Mouse (Mus musculus) neutrophil, adult 65 days (primary cell): ENCODE measurements around the gene Sos2. TPM values are rescaled to one million over a fixed set of nuclear protein-coding genes. Genes with fewer than 3 reads are reported as not detected.

ENCODE experiments used
- total RNA-seq: library from RNA; stranded (reverse); gene quantifications from 2 replicates; pipeline ENCODE4 v1.2.4, GENCODE M21; 2023

Sos2 gene
- 86.8 and 103 TPM in 2 replicates for total RNA-seq

DNA sequence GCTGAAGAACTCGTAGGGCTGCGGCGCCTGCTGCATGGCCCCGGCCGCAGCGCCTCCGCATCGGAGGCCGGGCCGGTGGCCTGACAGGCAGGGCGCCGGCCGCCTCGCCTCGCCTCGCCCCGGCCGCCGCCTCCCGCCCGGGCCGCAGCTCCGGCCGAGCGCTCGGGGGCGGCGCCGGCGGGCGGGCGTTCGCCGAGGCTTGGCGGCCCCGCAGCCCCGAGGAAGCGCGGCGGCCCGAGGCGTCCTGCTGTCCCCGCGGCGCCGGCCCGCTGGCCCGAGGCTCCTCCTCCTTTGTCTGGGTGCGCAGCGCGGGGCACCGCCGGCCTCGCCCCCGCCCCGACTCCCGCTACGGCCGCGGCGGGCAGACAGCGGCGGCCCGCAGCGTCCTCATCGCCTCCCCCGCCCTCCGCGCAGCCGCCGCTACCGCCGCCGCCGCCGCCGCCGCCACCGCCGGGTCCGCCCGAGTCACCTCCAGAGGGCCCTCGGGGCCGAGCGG is at the start of gene Sos2:
Sos2 (minus strand) TSS at position 287 of the 496 bp plus-strand sequence.

GRCm38 (mm10) chr12:69724711-69725460 is 43.2 kb upstream of the Sos2 start, which contains the start of the genes L2hgdh and Atp5s:
Gene L2hgdh, minus strand, starts transcription at chr12:69724873.
Gene Atp5s, plus strand, starts transcription at chr12:69724950.

DNA sequence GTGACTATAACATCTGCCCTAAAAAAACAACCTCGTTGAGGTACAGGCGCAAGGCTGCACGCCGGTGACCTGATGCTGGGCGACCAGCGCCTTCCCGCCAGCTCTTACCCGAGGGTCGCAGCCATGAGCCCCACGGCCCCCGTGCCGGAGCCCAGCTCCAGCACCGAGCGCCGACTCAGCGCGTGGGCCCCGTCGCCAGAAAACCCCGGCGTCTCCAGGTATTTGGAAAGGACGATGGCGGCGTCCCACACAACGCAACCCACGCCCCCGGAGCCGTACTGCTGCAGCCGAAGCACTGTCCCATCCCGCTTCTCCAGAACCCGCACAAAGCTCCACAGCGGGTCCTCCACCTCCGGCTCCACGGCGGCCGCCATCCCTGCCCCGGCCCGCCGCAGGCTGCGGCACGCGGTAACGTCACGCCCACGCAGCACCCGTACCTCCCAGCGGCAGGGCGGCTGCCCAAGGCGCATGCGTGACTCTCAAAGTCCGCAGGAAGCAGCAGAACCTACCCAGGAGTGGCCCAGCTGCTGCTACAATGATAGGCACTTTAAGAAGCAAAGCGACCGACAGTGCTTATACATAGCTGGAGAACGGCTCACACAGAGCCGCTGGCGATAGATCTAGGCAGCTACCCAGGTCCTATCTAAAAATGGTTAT is 98.9 kb downstream of the Sos2 start, which contains the start of gene Vcpkmt:
Vcpkmt (minus strand) TSS at position 416 of the 657 bp plus-strand sequence.

Other genes with a start within 250 kb of the Sos2 start
- 2.0 and 2.9 TPM in 2 replicates for gene Vcpkmt, start 98.8 kb downstream of the Sos2 start, total RNA-seq
- gene L2hgdh, start 43.0 kb upstream of the Sos2 start, total RNA-seq = 1.2 and 2.3 TPM in 2 replicates
- gene Atp5s, start 43.1 kb upstream of the Sos2 start, total RNA-seq = 2.9 and 5.3 TPM in 2 replicates
- not detected in 2 replicates for gene Cdkl1, start 109.4 kb upstream of the Sos2 start, total RNA-seq
- gene Atl1, start 210.8 kb upstream of the Sos2 start, total RNA-seq = 0.34 and 1.0 TPM in 2 replicates
- gene Map4k5, start 211.3 kb upstream of the Sos2 start, total RNA-seq = 8.9 and 12.5 TPM in 2 replicates